Comparison of ENCODE assay signal across 26 mouse cellular contexts in the genomic region with DNA sequence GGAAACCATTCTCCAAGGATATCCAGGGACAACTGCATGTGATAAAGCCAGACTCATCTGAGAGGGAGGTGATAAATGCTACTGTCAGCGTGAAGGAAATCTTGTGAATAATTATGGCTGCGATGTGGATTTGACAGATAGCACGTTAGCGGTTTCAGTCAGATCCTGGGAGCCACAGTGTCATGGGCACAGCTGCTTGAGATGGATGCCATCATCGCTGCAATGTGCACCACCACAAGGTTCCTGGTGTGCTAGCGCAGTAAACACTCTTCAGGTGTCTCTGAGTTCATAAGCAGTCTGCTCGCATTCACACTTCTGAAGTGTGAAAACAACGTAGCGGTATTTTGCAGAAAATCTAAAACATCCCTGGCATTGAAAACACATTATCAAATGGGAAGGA.
DNase-seq lines count a peak whose midpoint lies in the region; ATAC-seq and TF ChIP-seq lines count a peak whose summit lies in the region.
"Had no signal": no experiment of that assay in that cellular context is flagged by ENCODE, and none has a peak within 500 bp of the region (broad histone marks: within the 10 kb centered on the region; RNA-seq: fewer than 3 reads in every experiment).

No protein-coding gene starts in this region.

- H3K27me3 ChIP-seq in forebrain, embryonic 13.5 days = no peaks in the 10 kb centered on the region
- no peaks in the 10 kb centered on the region for H3K27me3 ChIP-seq in forebrain, embryonic 11.5 days (ENCODE audit: control insufficient read depth, insufficient read depth, low read length)
- H3K27me3 ChIP-seq in forebrain, postnatal 0 days (ENCODE audit: insufficient read depth, low read length) = no peaks in the 10 kb centered on the region
- H3K27me3 ChIP-seq in forebrain, embryonic 15.5 days = no peaks in the 10 kb centered on the region
- no peaks in the 10 kb centered on the region for H3K27me3 ChIP-seq in midbrain, postnatal 0 days (ENCODE audit: insufficient read depth, low read length)
- H3K27me3 ChIP-seq in midbrain, embryonic 16.5 days (ENCODE audit: control insufficient read depth, insufficient read depth, low read depth, low read length) = no peaks in the 10 kb centered on the region
- H3K27me3 ChIP-seq: embryonic facial prominence, embryonic 12.5 days; embryonic facial prominence, embryonic 15.5 days; heart, embryonic 13.5 days had no signal

- H3K4me2 ChIP-seq in forebrain, embryonic 13.5 days = no peak overlapping the region
- H3K4me2 ChIP-seq in forebrain, embryonic 11.5 days (ENCODE audit: low read depth, low read length, severe bottlenecking) = no peak overlapping the region
- no peak overlapping the region for H3K4me2 ChIP-seq in forebrain, postnatal 0 days (ENCODE audit: low read depth)
- no peak overlapping the region for H3K4me2 ChIP-seq in forebrain, embryonic 15.5 days (replicated peaks)
- no peak overlapping the region for H3K4me2 ChIP-seq in midbrain, postnatal 0 days (ENCODE audit: low read depth, low read length, poor library complexity, severe bottlenecking)
- no peak overlapping the region for H3K4me2 ChIP-seq in midbrain, embryonic 16.5 days (ENCODE audit: low read length)
- H3K4me2 ChIP-seq: embryonic facial prominence, embryonic 12.5 days; embryonic facial prominence, embryonic 15.5 days; heart, embryonic 13.5 days; hindbrain, embryonic 14.5 days had no signal

- no peak overlapping the region for H3K4me3 ChIP-seq in forebrain, embryonic 13.5 days
- H3K4me3 ChIP-seq in forebrain, embryonic 11.5 days (ENCODE audit: low read depth, low read length) = no peak overlapping the region
- no peak overlapping the region for H3K4me3 ChIP-seq in forebrain, postnatal 0 days (ENCODE audit: low read depth, low read length)
- no peak overlapping the region for H3K4me3 ChIP-seq in forebrain, embryonic 15.5 days
- H3K4me3 ChIP-seq in midbrain, postnatal 0 days (ENCODE audit: low read depth, low read length) = no peak overlapping the region
- no peak overlapping the region for H3K4me3 ChIP-seq in midbrain, embryonic 16.5 days (ENCODE audit: low read depth, low read length)
- H3K4me3 ChIP-seq: embryonic facial prominence, embryonic 12.5 days; embryonic facial prominence, embryonic 15.5 days; heart, adult 2 months; heart, embryonic 10.5 days; heart, embryonic 13.5 days had no signal

- TF ChIP-seq CTCF in forebrain, postnatal 0 days (IDR thresholded peaks at IDR 0.05; ENCODE audit: low read depth) = no peak
- TF ChIP-seq CTCF in midbrain, postnatal 0 days (IDR thresholded peaks at IDR 0.05) = no peak

- no peak for DNase-seq in forebrain, embryonic 11.5 days (ENCODE audit: low spot score)
- DNase-seq in forebrain, postnatal 0 days = peak; percentile 30
- DNase-seq in midbrain, postnatal 0 days (ENCODE audit: low spot score) = peak; percentile 3
- DNase-seq: adrenal gland, adult 8-10 months; adrenal gland, postnatal 25 days; cerebellum, adult 11 months; cerebellum, adult 2 months; cerebellum, adult 9-11 months; cerebellum, postnatal 25 days; gastrocnemius, postnatal 10 days; gastrocnemius, postnatal 36 days; heart, adult 2 months; heart, postnatal 14 days; heart, postnatal 4 days had no signal

- H3K9me3 ChIP-seq in forebrain, embryonic 13.5 days (replicated peaks) = no peaks in the 10 kb centered on the region
- no peaks in the 10 kb centered on the region for H3K9me3 ChIP-seq in forebrain, embryonic 11.5 days (ENCODE audit: control insufficient read depth, low read length)
- H3K9me3 ChIP-seq in forebrain, postnatal 0 days (ENCODE audit: low read length) = no peaks in the 10 kb centered on the region
- H3K9me3 ChIP-seq in forebrain, embryonic 15.5 days = no peaks in the 10 kb centered on the region
- H3K9me3 ChIP-seq in midbrain, postnatal 0 days (ENCODE audit: low read length) = no peaks in the 10 kb centered on the region
- no peaks in the 10 kb centered on the region for H3K9me3 ChIP-seq in midbrain, embryonic 16.5 days (replicated peaks; ENCODE audit: control insufficient read depth, low read length, poor library complexity, severe bottlenecking)
- H3K9me3 ChIP-seq: embryonic facial prominence, embryonic 12.5 days; embryonic facial prominence, embryonic 15.5 days; heart, embryonic 10.5 days; heart, embryonic 13.5 days had no signal

- no peaks in the 10 kb centered on the region for H3K36me3 ChIP-seq in forebrain, embryonic 13.5 days (ENCODE audit: poor library complexity, severe bottlenecking)
- no peaks in the 10 kb centered on the region for H3K36me3 ChIP-seq in forebrain, embryonic 11.5 days (ENCODE audit: control insufficient read depth, insufficient read depth, low read length)
- H3K36me3 ChIP-seq in forebrain, postnatal 0 days (ENCODE audit: insufficient read depth) = no peaks in the 10 kb centered on the region
- H3K36me3 ChIP-seq in forebrain, embryonic 15.5 days = no peaks in the 10 kb centered on the region
- no peaks in the 10 kb centered on the region for H3K36me3 ChIP-seq in midbrain, postnatal 0 days (ENCODE audit: insufficient read depth, low read length)
- no peaks in the 10 kb centered on the region for H3K36me3 ChIP-seq in midbrain, embryonic 16.5 days (ENCODE audit: control insufficient read depth, insufficient read depth, low read length)
- H3K36me3 ChIP-seq: embryonic facial prominence, embryonic 12.5 days; embryonic facial prominence, embryonic 15.5 days; heart, embryonic 10.5 days; heart, embryonic 13.5 days had no signal

- H3K4me1 ChIP-seq in forebrain, embryonic 13.5 days = no peaks in the 10 kb centered on the region
- no peaks in the 10 kb centered on the region for H3K4me1 ChIP-seq in forebrain, embryonic 11.5 days (replicated peaks; ENCODE audit: control insufficient read depth, insufficient read depth, low read length)
- H3K4me1 ChIP-seq in forebrain, postnatal 0 days (ENCODE audit: insufficient read depth) = no peaks in the 10 kb centered on the region
- H3K4me1 ChIP-seq in forebrain, embryonic 15.5 days = no peaks in the 10 kb centered on the region
- H3K4me1 ChIP-seq in midbrain, postnatal 0 days (ENCODE audit: insufficient read depth, low read length) = no peaks in the 10 kb centered on the region
- H3K4me1 ChIP-seq in midbrain, embryonic 16.5 days (ENCODE audit: control insufficient read depth, insufficient read depth, low read length) = no peaks in the 10 kb centered on the region
- H3K4me1 ChIP-seq: embryonic facial prominence, embryonic 12.5 days; embryonic facial prominence, embryonic 15.5 days; heart, embryonic 10.5 days; heart, embryonic 13.5 days had no signal

- H3K9ac ChIP-seq in forebrain, embryonic 13.5 days = no peak overlapping the region
- H3K9ac ChIP-seq in forebrain, embryonic 11.5 days (ENCODE audit: low read length) = no peak overlapping the region
- no peak overlapping the region for H3K9ac ChIP-seq in forebrain, postnatal 0 days
- H3K9ac ChIP-seq in forebrain, embryonic 15.5 days (replicated peaks) = no peak overlapping the region
- no peak overlapping the region for H3K9ac ChIP-seq in midbrain, postnatal 0 days (replicated peaks; ENCODE audit: low read length, poor library complexity, severe bottlenecking)
- H3K9ac ChIP-seq in midbrain, embryonic 16.5 days (ENCODE audit: low read depth, low read length) = no peak overlapping the region
- H3K9ac ChIP-seq: embryonic facial prominence, embryonic 12.5 days; embryonic facial prominence, embryonic 15.5 days; heart, embryonic 13.5 days; hindbrain, embryonic 14.5 days had no signal

- peak; percentile 65; the same call in 1 of the 2 replicates for ATAC-seq in forebrain, embryonic 13.5 days
- ATAC-seq in forebrain, embryonic 11.5 days (replicated peaks; ENCODE audit: low FRiP score) = no peak
- peak; percentile 54 for ATAC-seq in forebrain, postnatal 0 days
- ATAC-seq in forebrain, embryonic 15.5 days (replicated peaks) = no peak
- ATAC-seq in midbrain, postnatal 0 days (ENCODE audit: low FRiP score) = no peak
- ATAC-seq in midbrain, embryonic 16.5 days = no peak
- ATAC-seq: activated CD4-positive, CD25-positive, alpha-beta regulatory T cell, adult 4 months; hindbrain, postnatal 0 days; inflammation-experienced regulatory T-cells, adult 6 months; intestine, embryonic 16.5 days had no signal

- 78% methylated on average over 9 of the region's 9 CpGs for WGBS in forebrain, embryonic 13.5 days
- WGBS in forebrain, embryonic 11.5 days = 89% methylated on average over 9 of the region's 9 CpGs
- 75% methylated on average over 9 of the region's 9 CpGs for WGBS in forebrain, postnatal 0 days
- WGBS in forebrain, embryonic 15.5 days = 75% methylated on average over 9 of the region's 9 CpGs
- 79% methylated on average over 9 of the region's 9 CpGs for WGBS in midbrain, postnatal 0 days
- 77% methylated on average over 9 of the region's 9 CpGs for WGBS in midbrain, embryonic 16.5 days

- no peak overlapping the region for H3K27ac ChIP-seq in forebrain, embryonic 13.5 days
- no peak overlapping the region for H3K27ac ChIP-seq in forebrain, embryonic 11.5 days (ENCODE audit: low read depth, low read length)
- no peak overlapping the region for H3K27ac ChIP-seq in forebrain, postnatal 0 days (ENCODE audit: low read depth, low read length)
- no peak overlapping the region for H3K27ac ChIP-seq in forebrain, embryonic 15.5 days (replicated peaks)
- H3K27ac ChIP-seq in midbrain, postnatal 0 days (ENCODE audit: low read depth, low read length) = no peak overlapping the region
- no peak overlapping the region for H3K27ac ChIP-seq in midbrain, embryonic 16.5 days (ENCODE audit: low read length)
- H3K27ac ChIP-seq: embryonic facial prominence, embryonic 12.5 days; embryonic facial prominence, embryonic 15.5 days; heart, adult 2 months; heart, embryonic 10.5 days; heart, embryonic 13.5 days; hindbrain, embryonic 14.5 days; hindbrain, postnatal 0 days had no signal

Comparison
In these comparisons a context has a peak if more than half of its experiments do, and no peak if none do; other contexts are left out.
1. ATAC-seq: peak in forebrain, embryonic 13.5 days (single experiment) and forebrain, postnatal 0 days (single experiment); none in forebrain, embryonic 11.5 days (single experiment), forebrain, embryonic 15.5 days (single experiment), midbrain, postnatal 0 days (single experiment) and midbrain, embryonic 16.5 days (single experiment).